Mouse (Mus musculus): ENCODE results near the gene Iqgap2. TPM values are rescaled to one million over a fixed set of nuclear protein-coding genes. Genes with fewer than 3 reads are reported as not detected.
A peak's percentile ranks its signal among the peaks of the same experiment; 100 is the strongest.

The Iqgap2 gene
- 10.5 and 12.1 TPM in 2 replicates for polyA plus RNA-seq (2016; fragmentation: Nextera tagmentation; extraction: Ambion mirVana)

- peaks cover 43% of the 10 kb centered on the region for H3K4me1 ChIP-seq (replicated peaks)
These were observed at the start of gene Iqgap2 for GRCm38 (mm10) chr13:95891491-95891925. Gene Iqgap2, minus strand, starts transcription at chr13:95891922.

DNA sequence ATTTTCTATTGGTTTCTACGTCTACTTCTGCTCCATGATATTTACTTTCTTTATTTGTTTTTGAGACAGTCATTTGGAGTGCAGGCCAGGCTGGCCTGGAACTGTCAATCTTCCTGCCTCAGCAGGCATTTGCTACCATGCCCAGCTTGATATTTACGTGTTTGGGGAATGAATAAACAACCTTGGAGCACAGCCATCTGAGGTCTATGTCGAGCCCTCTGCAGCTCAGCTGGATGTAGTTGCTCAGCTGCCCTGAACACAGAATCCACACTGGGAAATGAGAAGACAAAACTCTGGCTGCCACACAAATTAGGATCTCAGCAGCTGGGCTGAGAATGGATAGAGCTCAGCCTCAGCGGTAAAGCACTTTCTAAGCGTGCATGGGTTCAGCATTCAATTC is 49.1 kb upstream of the Iqgap2 start:
- H3K4me3 ChIP-seq: no peak overlapping the region
- H3K27me3 ChIP-seq (ENCODE audit: insufficient read depth, poor library complexity, severe bottlenecking): 0 out of 2 replicates have a peak, but pooled peaks cover 3% of the 10 kb centered on the region
- no peaks in the 10 kb centered on the region for H3K36me3 ChIP-seq
- no peak for DNase-seq (ENCODE audit: low spot score)
- peaks cover 9% of the 10 kb centered on the region; the same call in 1 of the 2 replicates for H3K4me1 ChIP-seq (replicated peaks)
- no peak overlapping the region for H3K27ac ChIP-seq
- 63% methylated on average over 5 of the region's 5 CpGs for WGBS
- no peaks in the 10 kb centered on the region for H3K9me3 ChIP-seq

More at GRCm38 (mm10) chr13:95891491-95891925, at the start of gene Iqgap2:
- no peaks in the 10 kb centered on the region for H3K36me3 ChIP-seq
- no peak for DNase-seq (ENCODE audit: low spot score)
- H3K4me3 ChIP-seq: peak within 1 kb of the TSS; percentile 89
- no peaks in the 10 kb centered on the region for H3K9me3 ChIP-seq
- H3K27me3 ChIP-seq (ENCODE audit: insufficient read depth, poor library complexity, severe bottlenecking): peaks cover 3% of the 10 kb centered on the region; the same call in 1 of the 2 replicates
- under 1% methylated on average over 47 of the region's 48 CpGs for WGBS
- H3K27ac ChIP-seq: peak within 1 kb of the TSS; percentile 97

GRCm38 (mm10) chr13:95924201-95924621 is 32.5 kb upstream of the Iqgap2 start:
- H3K36me3 ChIP-seq: no peaks in the 10 kb centered on the region
- WGBS: 68% methylated on average over 2 of the region's 2 CpGs
- H3K4me3 ChIP-seq: no peak overlapping the region
- H3K27me3 ChIP-seq (ENCODE audit: insufficient read depth, poor library complexity, severe bottlenecking): no peaks in the 10 kb centered on the region
- H3K4me1 ChIP-seq (replicated peaks): no peaks in the 10 kb centered on the region; the same call in 1 of the 2 replicates
- no peak overlapping the region for H3K27ac ChIP-seq
- no peak for DNase-seq (ENCODE audit: low spot score)
- H3K9me3 ChIP-seq: peaks cover 7% of the 10 kb centered on the region; the same call in 1 of the 2 replicates

- H3K36me3 ChIP-seq: no peaks in the 10 kb centered on the region
- peaks cover 7% of the 10 kb centered on the region; the same call in 1 of the 2 replicates for H3K9me3 ChIP-seq
- DNase-seq (ENCODE audit: low spot score): no peak
- H3K27me3 ChIP-seq (ENCODE audit: insufficient read depth, poor library complexity, severe bottlenecking): no peaks in the 10 kb centered on the region
- WGBS: 90% methylated on average over 4 of the region's 4 CpGs
- H3K4me3 ChIP-seq: no peak overlapping the region
- H3K4me1 ChIP-seq (replicated peaks): no peaks in the 10 kb centered on the region; the same call in 1 of the 2 replicates
- H3K27ac ChIP-seq: no peak overlapping the region
These were observed 30.9 kb upstream of the Iqgap2 start for GRCm38 (mm10) chr13:95922626-95923025.

- H3K27me3 ChIP-seq (ENCODE audit: insufficient read depth, poor library complexity, severe bottlenecking): no peaks in the 10 kb centered on the region
- H3K9me3 ChIP-seq: peaks cover 7% of the 10 kb centered on the region; the same call in 1 of the 2 replicates
- 92% methylated on average over 9 of the region's 9 CpGs for WGBS
- no peak for DNase-seq (ENCODE audit: low spot score)
- no peak overlapping the region for H3K27ac ChIP-seq
- no peak overlapping the region for H3K4me3 ChIP-seq
- H3K36me3 ChIP-seq: no peaks in the 10 kb centered on the region
- no peaks in the 10 kb centered on the region; the same call in 1 of the 2 replicates for H3K4me1 ChIP-seq (replicated peaks)
These were observed 27.0 kb upstream of the Iqgap2 start for GRCm38 (mm10) chr13:95918624-95919284.

DNA sequence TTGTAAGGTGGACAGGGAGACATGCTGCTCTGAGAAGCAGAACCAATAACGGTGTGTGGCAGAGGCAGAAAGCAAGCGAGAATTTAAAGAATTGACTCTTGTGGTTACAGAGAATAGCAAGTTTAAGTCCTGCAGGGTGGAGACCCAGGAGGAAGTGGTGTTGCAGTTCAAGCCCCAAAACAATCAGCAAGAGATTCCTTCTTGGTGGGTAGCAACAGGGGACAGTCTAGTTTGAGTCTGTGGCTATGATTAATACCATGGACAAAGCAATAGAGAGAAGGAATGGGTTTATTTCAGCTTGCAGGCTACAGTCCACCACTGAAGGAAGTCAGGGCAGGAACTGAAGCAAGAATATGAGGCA is 21.3 kb upstream of the Iqgap2 start:
- Histone ChIP-seq H3K4me3 (no peak overlapping the region), H3K36me3 (no peaks in the 10 kb centered on the region), H3K27me3 (ENCODE audit: insufficient read depth, poor library complexity, severe bottlenecking) (no peaks in the 10 kb centered on the region), H3K9me3 (no peaks in the 10 kb centered on the region), H3K4me1 (replicated peaks) (peaks cover 9% of the 10 kb centered on the region; the same call in 1 of the 2 replicates), H3K27ac (no peak overlapping the region)
- no peak for DNase-seq (ENCODE audit: low spot score)
- 77% methylated on average over 2 of the region's 2 CpGs for WGBS

DNA sequence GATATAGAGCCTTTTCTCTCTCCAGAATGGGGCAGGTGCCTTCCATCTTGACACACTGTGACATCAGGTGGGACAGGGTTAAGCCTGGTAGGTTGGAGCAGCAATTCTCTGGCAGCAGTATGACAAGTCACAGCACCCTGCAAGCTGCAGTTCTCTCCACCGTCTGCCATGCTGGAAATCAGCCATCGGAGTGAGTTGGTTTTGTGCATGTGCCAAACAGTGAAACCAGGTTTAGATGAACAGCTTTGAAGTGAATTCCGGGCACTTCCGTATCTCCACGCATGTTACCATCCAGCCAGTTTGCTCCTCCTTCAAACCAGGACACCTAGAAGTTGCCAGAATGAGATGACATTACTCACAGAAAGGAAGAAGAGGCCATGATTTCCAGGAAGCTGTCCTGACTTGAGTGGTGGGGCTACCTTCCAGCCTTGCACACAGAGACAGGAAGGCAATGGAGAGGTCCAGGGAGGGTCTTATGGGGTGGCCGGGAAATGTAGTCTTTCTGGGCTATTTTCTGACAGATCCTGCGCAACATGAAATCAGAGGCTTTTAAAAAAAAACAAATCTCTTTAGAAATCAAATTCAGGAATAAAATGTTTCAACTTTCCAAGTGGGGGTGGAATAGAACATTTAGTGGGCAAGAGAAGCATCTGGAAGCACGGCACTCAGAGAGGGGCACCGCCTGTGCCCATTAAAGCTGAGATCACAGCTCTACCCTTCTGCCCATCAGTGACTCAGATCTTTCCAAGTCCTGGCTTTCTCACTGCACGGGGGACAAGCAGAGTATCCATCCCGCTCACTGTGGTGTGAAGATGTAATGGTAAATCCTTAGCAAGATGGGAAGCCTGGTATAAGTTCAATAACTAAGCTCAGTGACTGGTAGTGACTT is 20.7 kb upstream of the Iqgap2 start:
- Histone ChIP-seq H3K4me1 (replicated peaks) (peaks cover 9% of the 10 kb centered on the region; the same call in 1 of the 2 replicates), H3K27ac (no peak overlapping the region), H3K9me3 (no peaks in the 10 kb centered on the region), H3K27me3 (ENCODE audit: insufficient read depth, poor library complexity, severe bottlenecking) (no peaks in the 10 kb centered on the region), H3K36me3 (no peaks in the 10 kb centered on the region), H3K4me3 (no peak overlapping the region)
- 91% methylated on average over 11 of the region's 11 CpGs for WGBS
- no peak for DNase-seq (ENCODE audit: low spot score)

DNA sequence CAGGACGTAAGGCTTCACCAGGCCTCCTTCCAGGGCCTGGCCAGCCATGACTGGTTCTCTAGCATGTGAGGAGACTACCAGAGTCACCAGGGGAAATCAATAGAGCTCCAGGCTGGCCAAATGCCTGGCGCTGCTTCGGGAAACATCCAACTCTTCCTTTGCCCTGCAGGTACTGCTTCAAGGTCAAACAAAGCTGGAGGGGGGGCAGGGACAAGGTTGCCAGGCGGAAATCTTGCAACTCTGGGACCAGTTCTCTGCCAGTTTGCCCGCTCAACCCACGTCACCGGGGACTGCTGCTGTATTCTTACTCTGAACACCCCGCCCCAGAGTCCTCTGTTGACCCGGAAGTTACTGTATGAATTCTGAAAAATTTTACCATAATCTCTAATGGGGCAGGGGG is 18.5 kb upstream of the Iqgap2 start:
- no peak overlapping the region for H3K27ac ChIP-seq
- no peak for DNase-seq (ENCODE audit: low spot score)
- no peaks in the 10 kb centered on the region for H3K27me3 ChIP-seq (ENCODE audit: insufficient read depth, poor library complexity, severe bottlenecking)
- H3K9me3 ChIP-seq: no peaks in the 10 kb centered on the region
- H3K4me1 ChIP-seq (replicated peaks): peaks cover 9% of the 10 kb centered on the region; the same call in 1 of the 2 replicates
- WGBS: 83% methylated on average over 9 of the region's 9 CpGs
- H3K36me3 ChIP-seq: no peaks in the 10 kb centered on the region
- no peak overlapping the region for H3K4me3 ChIP-seq

- H3K9me3 ChIP-seq: no peaks in the 10 kb centered on the region
- no peak for DNase-seq (ENCODE audit: low spot score)
- H3K27ac ChIP-seq: no peak overlapping the region
- no peaks in the 10 kb centered on the region for H3K36me3 ChIP-seq
- WGBS: 79% methylated on average over 2 of the region's 2 CpGs
- H3K4me1 ChIP-seq (replicated peaks): peaks cover 9% of the 10 kb centered on the region; the same call in 1 of the 2 replicates
- H3K4me3 ChIP-seq: no peak overlapping the region
- H3K27me3 ChIP-seq (ENCODE audit: insufficient read depth, poor library complexity, severe bottlenecking): no peaks in the 10 kb centered on the region
These were observed 17.5 kb upstream of the Iqgap2 start for GRCm38 (mm10) chr13:95909244-95909643.

DNA sequence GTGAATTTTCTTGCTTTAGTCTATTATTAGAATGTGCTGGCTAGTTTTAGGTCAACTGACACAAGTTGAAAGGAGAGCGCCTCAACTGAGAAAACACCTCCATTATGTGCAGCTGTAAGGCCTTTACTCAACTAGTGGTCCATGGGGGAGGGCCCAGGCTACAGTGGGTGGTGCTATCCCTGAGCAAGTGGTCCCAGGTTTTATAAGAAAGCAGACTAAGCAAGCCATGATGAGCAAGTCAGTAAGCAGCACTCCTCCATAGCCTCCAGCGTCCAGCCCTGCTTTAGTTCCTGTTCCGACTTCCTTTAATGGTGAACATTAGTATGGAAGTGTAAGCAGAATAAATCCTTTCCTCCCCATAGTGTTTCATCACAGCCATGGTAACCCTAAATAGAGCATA is 11.0 kb upstream of the Iqgap2 start:
- 92% methylated on average over 3 of the region's 3 CpGs for WGBS
- Histone ChIP-seq H3K4me3 (no peak overlapping the region), H3K27ac (no peak overlapping the region), H3K9me3 (no peaks in the 10 kb centered on the region), H3K27me3 (ENCODE audit: insufficient read depth, poor library complexity, severe bottlenecking) (no peaks in the 10 kb centered on the region), H3K36me3 (no peaks in the 10 kb centered on the region), H3K4me1 (replicated peaks) (no peaks in the 10 kb centered on the region)
- DNase-seq (ENCODE audit: low spot score): no peak

DNA sequence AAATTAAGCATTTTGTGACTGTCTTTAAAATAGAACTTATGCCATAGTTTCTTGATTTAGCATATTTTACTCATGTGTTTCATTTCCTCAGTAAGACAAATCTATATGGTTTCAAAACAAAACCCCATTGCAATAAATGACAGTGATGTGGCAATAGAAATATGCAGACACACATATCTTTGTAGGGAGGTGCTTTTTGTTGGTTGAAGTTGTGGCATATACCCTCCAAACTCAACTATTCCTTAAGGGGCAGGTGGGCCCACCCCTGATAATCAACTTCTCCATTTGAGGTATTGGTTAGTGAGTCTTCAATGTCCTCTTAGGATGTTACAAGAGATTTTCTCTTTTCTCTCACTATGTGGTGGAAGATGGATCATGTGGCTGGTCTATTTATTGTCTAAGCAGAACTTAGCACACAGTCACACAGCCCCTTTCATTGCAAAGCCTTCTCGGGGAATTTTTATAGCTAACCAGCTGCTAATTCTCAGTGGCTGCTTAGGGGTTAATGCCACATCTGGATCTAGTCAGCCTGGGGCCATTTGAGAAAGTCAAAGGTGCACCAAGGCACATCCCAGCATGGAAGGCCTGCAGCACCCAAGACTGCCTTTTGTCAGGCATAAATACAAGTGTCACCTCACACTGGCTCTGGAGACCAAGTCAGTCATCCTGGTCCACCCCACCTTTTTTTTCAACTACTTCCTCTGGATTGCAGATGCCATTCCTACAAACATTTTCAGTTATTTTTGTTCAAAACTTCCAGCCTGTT is 8.3 kb upstream of the Iqgap2 start:
- Histone ChIP-seq H3K4me3 (no peak overlapping the region), H3K27me3 (ENCODE audit: insufficient read depth, poor library complexity, severe bottlenecking) (no peaks in the 10 kb centered on the region), H3K27ac (no peak overlapping the region), H3K4me1 (replicated peaks) (no peaks in the 10 kb centered on the region), H3K9me3 (no peaks in the 10 kb centered on the region), H3K36me3 (no peaks in the 10 kb centered on the region)
- DNase-seq (ENCODE audit: low spot score): no peak
- 52% methylated on average over 1 of the region's 1 CpGs for WGBS

- WGBS: 89% methylated on average over 6 of the region's 6 CpGs
These were observed 4.8 kb upstream of the Iqgap2 start for GRCm38 (mm10) chr13:95896501-95896900.

More at GRCm38 (mm10) chr13:95896501-95896900, 4.8 kb upstream of the Iqgap2 start:
- no peak for DNase-seq (ENCODE audit: low spot score)
- H3K9me3 ChIP-seq: no peaks in the 10 kb centered on the region
- H3K36me3 ChIP-seq: no peaks in the 10 kb centered on the region
- H3K27me3 ChIP-seq (ENCODE audit: insufficient read depth, poor library complexity, severe bottlenecking): peaks cover 3% of the 10 kb centered on the region; the same call in 1 of the 2 replicates
- H3K4me3 ChIP-seq: no peak overlapping the region
- H3K4me1 ChIP-seq (replicated peaks): peaks cover 17% of the 10 kb centered on the region
- H3K27ac ChIP-seq: no peak overlapping the region
